Mouse (Mus musculus): Measurements from ENCODE around the gene Hoxa9.

DNA sequence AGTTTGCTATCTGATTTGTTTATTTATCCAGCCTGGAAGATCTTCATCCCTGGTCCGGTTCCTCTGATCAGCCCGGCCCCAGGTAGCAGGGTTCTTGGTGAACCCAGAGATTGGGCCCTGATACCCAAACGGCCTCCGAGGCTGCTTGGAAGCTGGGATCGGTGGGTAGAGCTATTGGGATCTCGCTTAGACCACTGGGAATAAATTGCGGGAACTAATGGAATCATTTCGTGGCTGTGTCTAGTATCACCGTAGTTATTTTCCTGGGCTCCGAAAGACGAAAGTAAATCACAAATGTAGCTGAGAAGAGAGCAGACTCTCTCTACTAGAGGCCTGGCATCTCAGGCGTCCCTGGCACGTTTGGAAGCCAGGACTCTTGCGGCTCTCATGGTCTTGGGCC lies 25.7 kb downstream of the Hoxa9 start:
- TF ChIP-seq ZC3H11A (IDR thresholded peaks at IDR 0.05; ENCODE audit: borderline replicate concordance, low read depth, low read length), result no peak
- no peak for TF ChIP-seq ZNF384 (IDR thresholded peaks at IDR 0.05; ENCODE audit: low read depth, low read length)
